Mouse (Mus musculus): ENCODE results near the gene Gpr89. TPM values are rescaled to one million over a fixed set of nuclear protein-coding genes. Genes with fewer than 3 reads are reported as not detected.
A peak's percentile ranks its signal among the peaks of the same experiment; 100 is the strongest.

The Gpr89 gene
- polyA plus RNA-seq (2015; fragmentation: Nextera tagmentation; extraction: Ambion mirVana) = 39.5 and 47.9 TPM in 2 replicates

- H3K27ac ChIP-seq = no peak within 1 kb of the TSS
- ATAC-seq (ENCODE audit: insufficient number of reproducible peaks, insufficient read depth, low FRiP score, low TSS enrichment, low read depth) = peak; percentile 90
- WGBS = under 1% methylated on average over 40 of the region's 40 CpGs
Measured at GRCm38 (mm10) chr3:96904851-96905541, at the start of gene Gpr89. Gene Gpr89 (minus strand): TSS chr3:96905346.

GRCm38 (mm10) chr3:96953489-96954233 is 48.5 kb upstream of the Gpr89 start:
- no peaks in the 10 kb centered on the region for H3K36me3 ChIP-seq
- H3K9me3 ChIP-seq = no peaks in the 10 kb centered on the region
- no peak overlapping the region for H3K4me3 ChIP-seq
- no peaks in the 10 kb centered on the region for H3K27me3 ChIP-seq
- no peak overlapping the region for H3K9ac ChIP-seq
- H3K27ac ChIP-seq = no peak overlapping the region
- H3K4me2 ChIP-seq = peak overlapping the region; percentile 26
- no peak for ATAC-seq (ENCODE audit: insufficient number of reproducible peaks, insufficient read depth, low FRiP score, low TSS enrichment, low read depth)
- H3K4me1 ChIP-seq = 0 out of 2 replicates have a peak, but pooled peaks cover 3% of the 10 kb centered on the region
- 50% methylated on average over 14 of the region's 14 CpGs for WGBS

More at GRCm38 (mm10) chr3:96904851-96905541, at the start of gene Gpr89:
- H3K4me2 ChIP-seq = peak within 1 kb of the TSS; percentile 86
- H3K9me3 ChIP-seq = no peaks in the 10 kb centered on the region
- H3K4me1 ChIP-seq = peaks cover 7% of the 10 kb centered on the region
- no peaks in the 10 kb centered on the region for H3K36me3 ChIP-seq
- peak within 1 kb of the TSS; percentile 99 for H3K4me3 ChIP-seq
- H3K27me3 ChIP-seq = peaks cover 8% of the 10 kb centered on the region
- peak within 1 kb of the TSS; percentile 96 for H3K9ac ChIP-seq

- H3K27ac ChIP-seq = no peak overlapping the region
- no peaks in the 10 kb centered on the region for H3K36me3 ChIP-seq
- no peak overlapping the region for H3K9ac ChIP-seq
- 88% methylated on average over 2 of the region's 2 CpGs for WGBS
- H3K9me3 ChIP-seq = no peaks in the 10 kb centered on the region
- no peak overlapping the region for H3K4me3 ChIP-seq
- no peak overlapping the region for H3K4me2 ChIP-seq
- no peaks in the 10 kb centered on the region for H3K27me3 ChIP-seq
- ATAC-seq (ENCODE audit: insufficient number of reproducible peaks, insufficient read depth, low FRiP score, low TSS enrichment, low read depth) = no peak
- no peaks in the 10 kb centered on the region for H3K4me1 ChIP-seq
Measured at GRCm38 (mm10) chr3:96942706-96943105, 37.6 kb upstream of the Gpr89 start.

- WGBS = 9% methylated on average over 11 of the region's 11 CpGs
- Histone ChIP-seq H3K4me3 (peak overlapping the region; percentile 23), H3K27me3 (no peaks in the 10 kb centered on the region), H3K36me3 (no peaks in the 10 kb centered on the region), H3K9me3 (no peaks in the 10 kb centered on the region), H3K9ac (no peak overlapping the region), H3K27ac (no peak overlapping the region), H3K4me1 (0 out of 2 replicates have a peak, but pooled peaks cover under 1% of the 10 kb centered on the region), H3K4me2 (peak overlapping the region; percentile 46)
- ATAC-seq (ENCODE audit: insufficient number of reproducible peaks, insufficient read depth, low FRiP score, low TSS enrichment, low read depth) = 0 out of 2 replicates have a peak, but pooled peaks have one; percentile 48
Measured at GRCm38 (mm10) chr3:96938738-96939137, 33.6 kb upstream of the Gpr89 start.

- 0 out of 2 replicates have a peak, but pooled peaks cover 7% of the 10 kb centered on the region for H3K4me1 ChIP-seq
- ATAC-seq (ENCODE audit: insufficient number of reproducible peaks, insufficient read depth, low FRiP score, low TSS enrichment, low read depth) = no peak
- WGBS = 37% methylated on average over 5 of the region's 5 CpGs
- H3K4me3 ChIP-seq = no peak overlapping the region
- no peaks in the 10 kb centered on the region for H3K36me3 ChIP-seq
- H3K9ac ChIP-seq = no peak overlapping the region
- no peak overlapping the region for H3K27ac ChIP-seq
- no peak overlapping the region for H3K4me2 ChIP-seq
- no peaks in the 10 kb centered on the region for H3K9me3 ChIP-seq
- H3K27me3 ChIP-seq = no peaks in the 10 kb centered on the region
Measured at GRCm38 (mm10) chr3:96937606-96938005, 32.5 kb upstream of the Gpr89 start.

- Histone ChIP-seq H3K9ac (no peak overlapping the region), H3K4me3 (no peak overlapping the region), H3K4me2 (no peak overlapping the region), H3K4me1 (peaks cover 12% of the 10 kb centered on the region), H3K27ac (no peak overlapping the region), H3K27me3 (no peaks in the 10 kb centered on the region), H3K9me3 (no peaks in the 10 kb centered on the region), H3K36me3 (no peaks in the 10 kb centered on the region)
- no peak for ATAC-seq (ENCODE audit: insufficient number of reproducible peaks, insufficient read depth, low FRiP score, low TSS enrichment, low read depth)
- 7% methylated on average over 6 of the region's 6 CpGs for WGBS
Measured at GRCm38 (mm10) chr3:96936241-96936640, 31.1 kb upstream of the Gpr89 start.

- 29% methylated on average over 5 of the region's 5 CpGs for WGBS
- H3K4me2 ChIP-seq = no peak overlapping the region
- H3K4me3 ChIP-seq = no peak overlapping the region
- no peaks in the 10 kb centered on the region for H3K36me3 ChIP-seq
- H3K27ac ChIP-seq = no peak overlapping the region
- ATAC-seq (ENCODE audit: insufficient number of reproducible peaks, insufficient read depth, low FRiP score, low TSS enrichment, low read depth) = no peak
- H3K9me3 ChIP-seq = no peaks in the 10 kb centered on the region
- 0 out of 2 replicates have a peak overlapping the region, but pooled peaks have one; percentile 3 for H3K9ac ChIP-seq
- peaks cover 21% of the 10 kb centered on the region for H3K4me1 ChIP-seq
- no peaks in the 10 kb centered on the region for H3K27me3 ChIP-seq
Measured at GRCm38 (mm10) chr3:96931261-96931681, 26.1 kb upstream of the Gpr89 start.

- WGBS = 60% methylated on average over 6 of the region's 6 CpGs
- no peak within 1 kb of the TSS for H3K4me3 ChIP-seq
- no peak within 1 kb of the TSS for H3K4me2 ChIP-seq
- H3K9me3 ChIP-seq = no peaks in the 10 kb centered on the region
- H3K36me3 ChIP-seq = no peaks in the 10 kb centered on the region
- ATAC-seq (ENCODE audit: insufficient number of reproducible peaks, insufficient read depth, low FRiP score, low TSS enrichment, low read depth) = no peak
- no peaks in the 10 kb centered on the region for H3K27me3 ChIP-seq
- H3K4me1 ChIP-seq = peaks cover 5% of the 10 kb centered on the region; the same call in 1 of the 2 replicates
- no peak within 1 kb of the TSS for H3K27ac ChIP-seq
- no peak within 1 kb of the TSS for H3K9ac ChIP-seq
Measured at GRCm38 (mm10) chr3:96925920-96926319, 20.8 kb upstream of the Gpr89 start, which contains the start of gene Gja8. Gene Gja8 (minus strand): TSS chr3:96926020.

GRCm38 (mm10) chr3:96924631-96925030 is 19.5 kb upstream of the Gpr89 start:
- Histone ChIP-seq H3K4me2 (no peak overlapping the region), H3K4me1 (no peaks in the 10 kb centered on the region), H3K9me3 (no peaks in the 10 kb centered on the region), H3K27me3 (no peaks in the 10 kb centered on the region), H3K27ac (no peak overlapping the region), H3K4me3 (no peak overlapping the region), H3K9ac (no peak overlapping the region), H3K36me3 (no peaks in the 10 kb centered on the region)
- 87% methylated on average over 4 of the region's 4 CpGs for WGBS
- no peak for ATAC-seq (ENCODE audit: insufficient number of reproducible peaks, insufficient read depth, low FRiP score, low TSS enrichment, low read depth)

GRCm38 (mm10) chr3:96920991-96921390 is 15.8 kb upstream of the Gpr89 start:
- H3K4me3 ChIP-seq = no peak overlapping the region
- H3K9me3 ChIP-seq = no peaks in the 10 kb centered on the region
- no peaks in the 10 kb centered on the region for H3K27me3 ChIP-seq
- H3K4me2 ChIP-seq = no peak overlapping the region
- 50% methylated on average over 7 of the region's 7 CpGs for WGBS
- no peak overlapping the region for H3K9ac ChIP-seq
- no peak for ATAC-seq (ENCODE audit: insufficient number of reproducible peaks, insufficient read depth, low FRiP score, low TSS enrichment, low read depth)
- H3K4me1 ChIP-seq = no peaks in the 10 kb centered on the region
- no peaks in the 10 kb centered on the region for H3K36me3 ChIP-seq
- no peak overlapping the region for H3K27ac ChIP-seq

GRCm38 (mm10) chr3:96905592-96905991 is 446 bp upstream of the Gpr89 start:
- H3K9me3 ChIP-seq = no peaks in the 10 kb centered on the region
- peak overlapping the region; percentile 99 for H3K4me3 ChIP-seq
- H3K4me1 ChIP-seq = peaks cover 7% of the 10 kb centered on the region
- no peak for ATAC-seq (ENCODE audit: insufficient number of reproducible peaks, insufficient read depth, low FRiP score, low TSS enrichment, low read depth)
- peak overlapping the region; percentile 86 for H3K4me2 ChIP-seq
- no peaks in the 10 kb centered on the region for H3K36me3 ChIP-seq
- 42% methylated on average over 9 of the region's 9 CpGs for WGBS
- no peak overlapping the region for H3K27ac ChIP-seq
- H3K27me3 ChIP-seq = peaks cover 8% of the 10 kb centered on the region
- H3K9ac ChIP-seq = peak overlapping the region; percentile 96
